Comparison of ENCODE assay signal across 8 mouse cellular contexts in genomic region chr2:75661106-75661505, GRCm38 (mm10). TPM values are rescaled to one million over a fixed set of nuclear protein-coding genes. Genes with fewer than 3 reads are reported as not detected.
DNase-seq lines count a peak whose midpoint lies in the region; ATAC-seq lines count a peak whose summit lies in the region.

No protein-coding gene starts in this region.

- peak overlapping the region; percentile 96 for H3K4me2 ChIP-seq in heart, embryonic 13.5 days
- H3K4me2 ChIP-seq in hindbrain, embryonic 16.5 days (ENCODE audit: low read length) = peak overlapping the region; percentile 93
- H3K4me2 ChIP-seq in midbrain, embryonic 13.5 days (replicated peaks) = peak overlapping the region; percentile 82

- H3K9me3 ChIP-seq in heart, embryonic 13.5 days = no peaks in the 10 kb centered on the region
- no peaks in the 10 kb centered on the region for H3K9me3 ChIP-seq in embryonic facial prominence, embryonic 10.5 days
- no peaks in the 10 kb centered on the region for H3K9me3 ChIP-seq in hindbrain, embryonic 16.5 days (ENCODE audit: control insufficient read depth, low read length)
- no peaks in the 10 kb centered on the region for H3K9me3 ChIP-seq in midbrain, embryonic 13.5 days

- no peak for DNase-seq in heart, postnatal 10 days
- DNase-seq in embryonic facial prominence, embryonic 10.5 days (ENCODE audit: low spot score) = no peak
- DNase-seq in left cerebral cortex, adult 18-20 months (ENCODE audit: low spot score in 2 of 2) = no peak
- DNase-seq in layer of hippocampus, postnatal 25 days (ENCODE audit: extremely low spot score in 1 of 2, low spot score in 1 of 2) = no peak
- no peak for DNase-seq in gastrocnemius, postnatal 4 days (ENCODE audit: low spot score in 2 of 2)

- H3K27ac ChIP-seq in heart, embryonic 13.5 days (replicated peaks) = no peak overlapping the region
- H3K27ac ChIP-seq in embryonic facial prominence, embryonic 10.5 days (replicated peaks) = no peak overlapping the region
- no peak overlapping the region for H3K27ac ChIP-seq in hindbrain, embryonic 16.5 days (ENCODE audit: low read depth, low read length)
- no peak overlapping the region for H3K27ac ChIP-seq in midbrain, embryonic 13.5 days

- H3K36me3 ChIP-seq in heart, embryonic 13.5 days = peaks cover 42% of the 10 kb centered on the region
- peaks cover 47% of the 10 kb centered on the region for H3K36me3 ChIP-seq in embryonic facial prominence, embryonic 10.5 days (replicated peaks)
- H3K36me3 ChIP-seq in hindbrain, embryonic 16.5 days (ENCODE audit: control insufficient read depth, insufficient read depth, low read length) = peaks cover 14% of the 10 kb centered on the region
- H3K36me3 ChIP-seq in midbrain, embryonic 13.5 days = peaks cover 28% of the 10 kb centered on the region

- H3K9ac ChIP-seq in heart, embryonic 13.5 days = peak overlapping the region; percentile 100
- peak overlapping the region; percentile 27; the same call in 1 of the 2 replicates for H3K9ac ChIP-seq in hindbrain, embryonic 16.5 days (ENCODE audit: low read depth, low read length)
- H3K9ac ChIP-seq in midbrain, embryonic 13.5 days (replicated peaks) = peak overlapping the region; percentile 93

- intact Hi-C loops in heart, postnatal 10 days (cut with DNase I) = loop anchor here (1.0 to 2.0 kb wide), 2 partner anchors 9 to 44 kb away; partner anchors contain the start of gene Nfe2l2

- WGBS in heart, embryonic 13.5 days = 17% methylated on average over 2 of the region's 2 CpGs
- 45% methylated on average over 2 of the region's 2 CpGs for WGBS in embryonic facial prominence, embryonic 10.5 days
- 29% methylated on average over 2 of the region's 2 CpGs for WGBS in hindbrain, embryonic 16.5 days
- 38% methylated on average over 2 of the region's 2 CpGs for WGBS in midbrain, embryonic 13.5 days

- peak overlapping the region; percentile 98 for H3K4me3 ChIP-seq in heart, embryonic 13.5 days
- peak overlapping the region; percentile 100 for H3K4me3 ChIP-seq in embryonic facial prominence, embryonic 10.5 days
- peak overlapping the region; percentile 89 for H3K4me3 ChIP-seq in hindbrain, embryonic 16.5 days (ENCODE audit: low read length)
- H3K4me3 ChIP-seq in midbrain, embryonic 13.5 days (replicated peaks) = peak overlapping the region; percentile 93

- H3K27me3 ChIP-seq in heart, embryonic 13.5 days (replicated peaks) = no peaks in the 10 kb centered on the region
- no peaks in the 10 kb centered on the region for H3K27me3 ChIP-seq in embryonic facial prominence, embryonic 10.5 days (replicated peaks; ENCODE audit: low read depth, poor library complexity, severe bottlenecking)
- no peaks in the 10 kb centered on the region for H3K27me3 ChIP-seq in hindbrain, embryonic 16.5 days (replicated peaks; ENCODE audit: control insufficient read depth, insufficient read depth, low read length)
- H3K27me3 ChIP-seq in midbrain, embryonic 13.5 days = no peaks in the 10 kb centered on the region

- H3K4me1 ChIP-seq in heart, embryonic 13.5 days = peaks cover 27% of the 10 kb centered on the region
- H3K4me1 ChIP-seq in embryonic facial prominence, embryonic 10.5 days = peaks cover 19% of the 10 kb centered on the region
- H3K4me1 ChIP-seq in hindbrain, embryonic 16.5 days (ENCODE audit: control insufficient read depth, insufficient read depth, low read depth, low read length) = peaks cover 16% of the 10 kb centered on the region
- H3K4me1 ChIP-seq in midbrain, embryonic 13.5 days (replicated peaks) = peaks cover 27% of the 10 kb centered on the region

- ATAC-seq in heart, embryonic 13.5 days (ENCODE audit: extremely low read depth, insufficient number of reproducible peaks, low FRiP score, low TSS enrichment) = no peak
- no peak for ATAC-seq in hindbrain, embryonic 16.5 days
- no peak for ATAC-seq in midbrain, embryonic 13.5 days

RNA-seq across cellular contexts. Expression of gene Hnrnpa3, which starts 2.0 kb away (rescaled TPM):
- 188 and 192 TPM in 2 replicates for polyA plus RNA-seq in heart, embryonic 13.5 days (2015; fragmentation: Nextera tagmentation; extraction: Ambion mirVana)
- total RNA-seq in heart, postnatal 10 days (2021) = 100 to 1,000 TPM; 336 to 360 TPM
- polyA plus RNA-seq in embryonic facial prominence, embryonic 10.5 days (2016; fragmentation: Nextera tagmentation; extraction: Ambion mirVana) = 364 and 384 TPM in 2 replicates
- polyA plus RNA-seq in hindbrain, embryonic 16.5 days (2015; fragmentation: Nextera tagmentation; extraction: Ambion mirVana) = 150 and 172 TPM in 2 replicates
- 279 and 291 TPM in 2 replicates for polyA plus RNA-seq in midbrain, embryonic 13.5 days (2015; fragmentation: Nextera tagmentation; extraction: Ambion mirVana)
- total RNA-seq in left cerebral cortex, adult 18-20 months (2021) = 100 to 1,000 TPM; 268 to 300 TPM
- total RNA-seq in layer of hippocampus, postnatal 25 days (2021) = 100 to 1,000 TPM; 273 to 314 TPM
- 100 to 1,000 TPM; 421 to 501 TPM for total RNA-seq in gastrocnemius, postnatal 4 days (2021)

RNA-seq across cellular contexts. Expression of gene Nfe2l2, which starts 43.3 kb away (rescaled TPM):
- 42.8 and 43.7 TPM in 2 replicates for polyA plus RNA-seq in heart, embryonic 13.5 days (2015; fragmentation: Nextera tagmentation; extraction: Ambion mirVana)
- 10 to 100 TPM; 63.5 to 64.6 TPM for total RNA-seq in heart, postnatal 10 days (2021)
- 33.0 and 33.7 TPM in 2 replicates for polyA plus RNA-seq in embryonic facial prominence, embryonic 10.5 days (2016; fragmentation: Nextera tagmentation; extraction: Ambion mirVana)
- polyA plus RNA-seq in hindbrain, embryonic 16.5 days (2015; fragmentation: Nextera tagmentation; extraction: Ambion mirVana) = 14.3 and 15.7 TPM in 2 replicates
- 10.5 and 11.1 TPM in 2 replicates for polyA plus RNA-seq in midbrain, embryonic 13.5 days (2015; fragmentation: Nextera tagmentation; extraction: Ambion mirVana)
- 10 to 100 TPM; 14.7 TPM for total RNA-seq in left cerebral cortex, adult 18-20 months (2021)
- total RNA-seq in layer of hippocampus, postnatal 25 days (2021) = 10 to 100 TPM; 12.1 to 12.3 TPM
- 10 to 100 TPM; 38.1 to 42.1 TPM for total RNA-seq in gastrocnemius, postnatal 4 days (2021)

Comparison
In these comparisons a context has a peak if more than half of its experiments do, and no peak if none do; other contexts are left out.
1. H3K9ac ChIP-seq: peak in every context shown above with its lines; median percentile 100 in heart, embryonic 13.5 days; 93 in midbrain, embryonic 13.5 days; 27 in hindbrain, embryonic 16.5 days.